Mouse (Mus musculus) lung, embryonic 14.5 days (tissue): ENCODE measurements around the gene Ttll5. TPM values are rescaled to one million over a fixed set of nuclear protein-coding genes. Genes with fewer than 3 reads are reported as not detected.

Experiments
- ATAC-seq: fragments of 200-750 bp; cut with Nextera tagmentation; 2 replicates; pipeline ENCODE4 v1.8.0; 2017; ENCODE audit warnings: mild to moderate bottlenecking, moderate TSS enrichment, moderate library complexity; ENCODE audit not compliant: insufficient read depth
- DNase-seq: peaks from one replicate; pipeline ENCODE4 v3.0.0-alpha.2; 2015
- H3K27ac ChIP-seq: fragments of 300-500 bp; sonication (generic); 2 replicates; pipeline ENCODE4 v1.5.1; 2014; ENCODE audit warnings: low read depth, mild to moderate bottlenecking, moderate library complexity
- H3K27me3 ChIP-seq: fragments of 300-500 bp; sonication (generic); 2 replicates; pipeline ENCODE4 v1.6.1; 2014; ENCODE audit warnings: low read length, control low read depth; ENCODE audit not compliant: insufficient read depth
- H3K36me3 ChIP-seq: fragments of 300-500 bp; sonication (generic); 2 replicates; pipeline ENCODE4 v1.6.1; 2014; ENCODE audit warnings: control low read depth; ENCODE audit not compliant: insufficient read depth
- H3K4me1 ChIP-seq: fragments of 300-500 bp; sonication (generic); 2 replicates; pipeline ENCODE4 v1.6.1; 2014; ENCODE audit warnings: antibody characterized with exemption, control low read depth; ENCODE audit not compliant: insufficient read depth
- H3K4me2 ChIP-seq: fragments of 300-500 bp; sonication (generic); 2 replicates; pipeline ENCODE4 v1.6.1; 2014; ENCODE audit warnings: mild to moderate bottlenecking
- H3K4me3 ChIP-seq: fragments of 300-500 bp; sonication (generic); 2 replicates; pipeline ENCODE4 v1.5.1; 2014; ENCODE audit warnings: low read depth, low read length
- H3K9ac ChIP-seq: fragments of 300-500 bp; sonication (generic); 2 replicates; pipeline ENCODE4 v1.6.1; 2014
- H3K9me3 ChIP-seq: fragments of 300-500 bp; sonication (generic); 2 replicates; pipeline ENCODE4 v1.6.1; 2016; ENCODE audit warnings: low read depth, low read length, control low read depth
- CTCF ChIP-seq: IDR thresholded peaks from 2 replicates; pipeline ENCODE4 v1.5.1; 2016; ENCODE audit warnings: antibody characterized with exemption, low read depth
- WGBS: fragments of 180-500 bp; shearing (Covaris S2); extraction: QIAGEN DNeasy Blood & Tissue Kit; methylation state at CpG from one replicate; pipeline ENCODE4 v1.1.7; 2014; 5-methylcytosine and 5-hydroxymethylcytosine counted together
- polyA plus RNA-seq: library from polyadenylated mRNA; unstranded; fragments of >200 nt; fragmentation: Nextera tagmentation; extraction: Ambion mirVana; gene quantifications from 2 replicates; pipeline ENCODE4 v1.2.1, GENCODE M21; 2014

Ttll5 gene
- polyA plus RNA-seq, 1 experiment from 2014 or later = 21.3 TPM

DNA sequence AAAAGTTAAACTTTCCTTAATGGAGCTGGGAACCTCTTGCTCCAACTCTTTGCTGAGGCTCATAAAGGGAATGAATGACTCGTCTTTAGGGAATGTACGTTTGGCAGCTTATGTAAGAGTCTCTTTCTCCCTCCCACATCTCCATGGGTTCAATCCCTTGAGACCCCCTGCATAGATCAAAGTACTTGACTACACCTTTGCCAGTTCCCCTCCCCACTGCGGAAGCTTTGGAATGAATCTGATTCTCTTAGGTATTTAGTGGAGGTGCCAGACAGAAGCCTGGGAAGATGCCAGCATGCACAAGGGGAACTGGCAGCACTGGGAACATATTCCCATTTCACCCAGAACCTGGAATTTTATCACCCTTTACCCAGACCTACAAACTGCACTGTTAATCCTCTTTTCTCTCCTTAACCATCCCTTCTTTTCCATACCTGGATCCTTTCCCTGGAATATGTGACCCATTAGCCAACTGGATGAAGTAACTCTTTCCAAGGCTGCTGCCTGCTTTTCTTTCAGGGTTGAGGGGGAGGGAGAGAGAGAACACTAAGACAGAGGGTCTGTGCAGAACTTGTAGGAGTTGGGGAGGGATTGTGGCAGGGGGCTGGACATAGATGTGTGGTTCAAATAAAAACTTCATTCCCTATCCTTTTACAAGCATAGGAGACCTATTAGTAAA, 35.2 kb downstream of the Ttll5 start:
- Histone ChIP-seq H3K36me3 (peaks cover 4% of the 10 kb centered on the region; the same call in 1 of the 2 replicates), H3K9me3 (no peaks in the 10 kb centered on the region), H3K4me2 (no peak overlapping the region), H3K4me1 (0 out of 2 replicates have a peak, but pooled peaks cover 3% of the 10 kb centered on the region), H3K4me3 (no peak overlapping the region), H3K9ac (no peak overlapping the region), H3K27ac (peak overlapping the region; percentile 84), H3K27me3 (no peaks in the 10 kb centered on the region)
- no peak for TF ChIP-seq CTCF
- ATAC-seq (peak; percentile 54; the same call in 1 of the 2 replicates), DNase-seq (peak; percentile 59)
- 29% methylated on average over 3 of the region's 3 CpGs for WGBS

DNA sequence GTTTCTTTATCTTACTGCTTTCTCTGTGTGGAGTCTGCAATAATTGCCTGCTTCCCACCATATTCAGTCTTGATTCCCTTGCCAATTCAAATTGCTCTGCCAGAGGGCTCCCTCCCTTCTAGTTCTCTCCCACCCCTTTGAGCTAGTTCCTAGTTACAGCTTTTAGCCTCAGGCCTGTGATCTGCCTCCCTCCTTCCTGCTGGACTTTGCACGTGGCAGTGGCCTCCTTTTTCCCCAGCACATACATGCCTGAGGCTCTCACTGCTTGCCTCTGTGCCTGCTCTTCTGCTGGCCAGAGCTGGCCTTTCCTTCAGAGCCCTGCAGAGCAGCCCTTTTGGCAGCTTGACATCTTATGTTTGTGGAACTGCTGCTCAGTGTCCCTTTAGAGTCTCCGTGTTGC, 38.1 kb downstream of the Ttll5 start:
- H3K4me2 ChIP-seq = no peak overlapping the region
- H3K27me3 ChIP-seq = no peaks in the 10 kb centered on the region
- H3K9ac ChIP-seq = no peak overlapping the region
- H3K9me3 ChIP-seq = no peaks in the 10 kb centered on the region
- 40% methylated on average over 2 of the region's 2 CpGs for WGBS
- H3K4me3 ChIP-seq = no peak overlapping the region
- H3K27ac ChIP-seq = peak overlapping the region; percentile 26; the same call in 1 of the 2 replicates
- DNase-seq = no peak
- 0 out of 2 replicates have a peak, but pooled peaks cover 3% of the 10 kb centered on the region for H3K4me1 ChIP-seq
- peaks cover 4% of the 10 kb centered on the region; the same call in 1 of the 2 replicates for H3K36me3 ChIP-seq
- TF ChIP-seq CTCF = no peak
- ATAC-seq = no peak

DNA sequence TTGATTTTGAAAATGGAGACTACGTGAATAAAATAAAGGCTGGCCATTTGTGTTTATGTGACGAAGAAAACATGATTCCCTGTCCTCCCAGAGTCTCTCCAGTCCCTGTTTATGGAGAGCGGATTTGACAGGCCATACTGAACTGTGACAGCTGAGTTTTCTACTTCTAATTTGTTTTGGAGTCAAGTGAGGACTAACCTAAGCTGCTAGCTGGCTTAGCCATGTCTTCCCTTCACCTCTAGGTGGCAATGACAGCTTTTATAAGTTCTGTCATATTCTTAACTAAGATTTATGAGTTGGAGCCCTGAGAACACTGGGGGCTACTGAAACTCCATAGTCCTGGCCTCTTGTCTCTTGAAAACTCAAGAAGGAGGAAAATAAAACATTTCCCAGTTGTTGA, 41.1 kb downstream of the Ttll5 start:
- Histone ChIP-seq H3K36me3 (peaks cover 4% of the 10 kb centered on the region; the same call in 1 of the 2 replicates), H3K9me3 (no peaks in the 10 kb centered on the region), H3K9ac (no peak overlapping the region), H3K27me3 (no peaks in the 10 kb centered on the region), H3K4me1 (no peaks in the 10 kb centered on the region), H3K4me2 (no peak overlapping the region), H3K4me3 (no peak overlapping the region), H3K27ac (no peak overlapping the region)
- 65% methylated on average over 3 of the region's 3 CpGs for WGBS
- DNase-seq = peak; percentile 74
- peak; percentile 66 for TF ChIP-seq CTCF
- no peak for ATAC-seq

DNA sequence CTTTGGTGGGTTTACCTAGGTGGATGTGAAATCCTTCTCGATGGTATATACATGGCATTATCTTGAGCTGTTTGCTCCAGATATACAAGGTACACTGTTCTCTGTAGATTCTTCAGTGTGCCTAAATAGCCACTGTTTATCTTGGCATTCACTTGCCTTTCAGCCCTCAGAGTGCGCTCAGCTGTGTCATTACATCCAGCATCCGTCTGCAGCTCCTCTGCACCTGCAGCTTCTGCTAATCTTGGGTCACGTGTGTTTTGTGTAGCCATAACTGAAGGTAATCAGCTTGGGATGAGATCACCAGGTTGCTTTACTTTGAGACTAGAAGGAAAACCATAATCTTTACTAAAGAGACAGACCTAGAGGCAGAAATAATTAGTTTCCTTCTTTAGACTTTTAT, 42.2 kb downstream of the Ttll5 start:
- Histone ChIP-seq H3K4me2 (no peak overlapping the region), H3K36me3 (peaks cover 4% of the 10 kb centered on the region; the same call in 1 of the 2 replicates), H3K4me3 (no peak overlapping the region), H3K9me3 (no peaks in the 10 kb centered on the region), H3K4me1 (no peaks in the 10 kb centered on the region), H3K27ac (0 out of 2 replicates have a peak overlapping the region, but pooled peaks have one; percentile 42), H3K27me3 (no peaks in the 10 kb centered on the region), H3K9ac (no peak overlapping the region)
- peak; percentile 43 for DNase-seq
- WGBS = 59% methylated on average over 4 of the region's 4 CpGs
- no peak for TF ChIP-seq CTCF
- no peak; the same call in 1 of the 2 replicates for ATAC-seq

DNA sequence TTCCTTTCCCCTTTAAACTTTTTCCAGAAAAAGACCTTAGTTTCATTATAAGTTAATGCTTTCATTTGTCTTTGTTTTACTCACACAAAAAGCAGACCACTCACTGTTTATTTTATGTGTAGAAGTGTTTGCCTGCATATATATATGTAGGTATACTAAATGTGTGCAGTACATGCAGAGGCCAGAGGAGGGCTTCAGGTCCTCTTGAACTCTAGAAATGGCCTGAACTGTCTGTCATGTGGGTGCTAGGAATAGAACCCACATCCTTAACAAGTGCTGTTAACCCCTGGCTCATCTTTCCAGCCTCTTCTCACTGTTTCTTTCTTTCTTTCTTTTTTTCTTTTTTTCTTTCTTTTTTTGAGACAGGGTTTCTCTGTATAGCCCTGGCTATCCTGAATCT, 42.7 kb downstream of the Ttll5 start:
- DNase-seq (no peak), ATAC-seq (no peak)
- Histone ChIP-seq H3K4me2 (no peak overlapping the region), H3K9ac (no peak overlapping the region), H3K36me3 (peaks cover 4% of the 10 kb centered on the region; the same call in 1 of the 2 replicates), H3K4me1 (no peaks in the 10 kb centered on the region), H3K27me3 (no peaks in the 10 kb centered on the region), H3K9me3 (no peaks in the 10 kb centered on the region), H3K4me3 (no peak overlapping the region), H3K27ac (no peak overlapping the region)
- TF ChIP-seq CTCF = peak; percentile 35

DNA sequence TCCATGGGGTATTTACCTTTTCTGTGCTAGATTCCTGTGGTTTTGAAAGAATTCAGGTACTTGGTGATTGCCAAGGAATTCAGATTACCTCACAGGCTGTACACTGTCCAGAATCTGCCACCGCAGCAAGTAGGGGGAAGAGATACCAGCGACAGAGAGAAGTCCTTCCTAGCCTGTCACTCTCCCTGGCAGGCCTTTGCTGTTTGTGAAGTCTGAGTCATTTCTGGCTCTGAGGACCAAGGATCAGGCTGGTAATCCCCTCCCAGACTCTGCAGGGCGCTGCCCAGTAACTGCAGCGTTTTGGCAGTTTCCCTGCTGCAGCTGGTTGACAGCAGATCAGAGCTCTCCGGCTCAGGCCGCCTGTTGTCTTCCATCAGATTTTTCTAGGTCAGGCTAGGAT, 45.0 kb downstream of the Ttll5 start:
- no peak overlapping the region for H3K9ac ChIP-seq
- DNase-seq = peak; percentile 65
- ATAC-seq = peak; percentile 92
- 0 out of 2 replicates have a peak overlapping the region, but pooled peaks have one; percentile 18 for H3K4me2 ChIP-seq
- peak overlapping the region; percentile 87 for H3K27ac ChIP-seq
- H3K4me1 ChIP-seq = no peaks in the 10 kb centered on the region
- no peaks in the 10 kb centered on the region for H3K27me3 ChIP-seq
- no peak overlapping the region for H3K4me3 ChIP-seq
- no peak for TF ChIP-seq CTCF
- 35% methylated on average over 6 of the region's 6 CpGs for WGBS
- H3K36me3 ChIP-seq = 0 out of 2 replicates have a peak, but pooled peaks cover 3% of the 10 kb centered on the region
- no peaks in the 10 kb centered on the region for H3K9me3 ChIP-seq

DNA sequence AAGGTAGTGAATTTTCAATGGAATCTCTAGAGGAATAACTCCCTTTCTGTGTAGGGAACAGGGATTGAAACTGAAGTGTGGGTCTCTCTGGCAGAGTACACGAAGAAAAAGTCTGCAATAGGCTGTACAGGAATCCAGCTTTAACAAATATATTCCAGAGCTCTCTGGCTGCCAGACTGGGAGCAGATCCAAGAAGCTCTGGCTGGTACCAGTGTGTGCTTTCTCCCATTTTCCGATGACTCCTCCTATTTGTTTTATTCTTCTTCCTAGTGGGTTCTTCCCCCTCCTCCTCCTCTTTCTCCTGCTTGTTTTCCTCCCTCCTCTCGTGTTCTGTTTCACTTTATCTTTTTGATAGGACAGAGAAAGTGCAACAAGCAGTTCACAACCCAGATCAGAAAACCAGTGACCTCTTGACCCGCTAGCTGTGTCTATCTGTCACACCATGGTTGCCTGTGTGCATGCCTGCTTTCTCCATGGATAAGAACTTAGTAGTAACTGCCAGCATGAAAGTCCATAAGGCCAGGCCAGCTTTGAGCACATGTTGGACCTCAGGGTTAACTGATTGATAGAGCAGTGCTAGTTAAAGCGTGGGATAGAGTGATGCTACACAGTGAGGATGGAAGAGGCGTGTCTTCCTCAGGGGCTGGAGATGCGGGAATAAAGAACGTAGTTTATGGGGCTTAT, 55.3 kb downstream of the Ttll5 start:
- Histone ChIP-seq H3K27ac (peak overlapping the region; percentile 76), H3K36me3 (peaks cover 6% of the 10 kb centered on the region), H3K27me3 (no peaks in the 10 kb centered on the region), H3K4me3 (no peak overlapping the region), H3K9me3 (no peaks in the 10 kb centered on the region), H3K4me2 (no peak overlapping the region), H3K9ac (no peak overlapping the region), H3K4me1 (0 out of 2 replicates have a peak, but pooled peaks cover 10% of the 10 kb centered on the region)
- ATAC-seq (peak; percentile 69; the same call in 1 of the 2 replicates), DNase-seq (peak; percentile 72)
- TF ChIP-seq CTCF = no peak
- 60% methylated on average over 8 of the region's 8 CpGs for WGBS
